Mouse (Mus musculus) liver, embryonic 11.5 days (tissue): ENCODE measurements around the gene Klhl36. TPM values are rescaled to one million over a fixed set of nuclear protein-coding genes. Genes with fewer than 3 reads are reported as not detected.

Experiments
- polyA plus RNA-seq: library from polyadenylated mRNA; unstranded; fragments of >200 nt; fragmentation: Nextera tagmentation; extraction: Ambion mirVana; gene quantifications from 2 replicates; pipeline ENCODE4 v1.2.1, GENCODE M21; 2014

Gene Klhl36
- polyA plus RNA-seq, 1 experiment from 2014 or later: 9.1 TPM

Other genes starting within 250 kb of the Klhl36 start
- gene Adad2, start 249.5 kb upstream of the Klhl36 start, polyA plus RNA-seq: not detected in 2 replicates
- gene Kcng4, start 226.6 kb upstream of the Klhl36 start, polyA plus RNA-seq: not detected in 2 replicates
- gene Wfdc1, start 195.9 kb upstream of the Klhl36 start, polyA plus RNA-seq: 0.22 and 0.36 TPM in 2 replicates
- 0.40 and 0.51 TPM in 2 replicates for gene Atp2c2, start 162.3 kb upstream of the Klhl36 start, polyA plus RNA-seq
- 9.5 and 10.3 TPM in 2 replicates for gene Tldc1, start 83.8 kb upstream of the Klhl36 start, polyA plus RNA-seq
- 132 and 155 TPM in 2 replicates for gene Cotl1, start 21.7 kb upstream of the Klhl36 start, polyA plus RNA-seq
- gene Usp10, start 48.1 kb downstream of the Klhl36 start, polyA plus RNA-seq: 175 and 190 TPM in 2 replicates
- 1.4 and 5.3 TPM in 2 replicates for gene Gm20388, start 48.6 kb downstream of the Klhl36 start, polyA plus RNA-seq
- gene Crispld2, start 130.2 kb downstream of the Klhl36 start, polyA plus RNA-seq: 3.8 and 4.4 TPM in 2 replicates
- gene Zdhhc7, start 239.2 kb downstream of the Klhl36 start, polyA plus RNA-seq: 27.4 and 30.1 TPM in 2 replicates